38 mouse cellular contexts compared by ENCODE assay signal in genomic region chr2:86460434-86460833, GRCm38 (mm10). TPM values are rescaled to one million over a fixed set of nuclear protein-coding genes. Genes with fewer than 3 reads are reported as not detected.
"Had no signal": no experiment of that assay in that cellular context is flagged by ENCODE, and none has a peak within 500 bp of the region (broad histone marks: within the 10 kb centered on the region; RNA-seq: fewer than 3 reads in every experiment).

No protein-coding gene starts in this region.

- DNase-seq: cerebellum, postnatal 10 days; cerebellum, postnatal 14 days; cerebellum, postnatal 25 days; cerebellum, postnatal 36 days; embryo, embryonic 11 days; forebrain, postnatal 0 days; gastrocnemius, adult 2 months; gastrocnemius, postnatal 10 days; gastrocnemius, postnatal 14 days; gastrocnemius, postnatal 25 days; gastrocnemius, postnatal 36 days; heart, adult 18-20 months; heart, adult 2 months had no signal

- H3K9ac ChIP-seq: embryonic facial prominence, embryonic 12.5 days; embryonic facial prominence, embryonic 13.5 days; embryonic facial prominence, embryonic 15.5 days; forebrain, embryonic 12.5 days; forebrain, embryonic 13.5 days; forebrain, embryonic 15.5 days; forebrain, postnatal 0 days had no signal

- H3K27ac ChIP-seq: embryonic facial prominence, embryonic 10.5 days; embryonic facial prominence, embryonic 12.5 days; embryonic facial prominence, embryonic 13.5 days; embryonic facial prominence, embryonic 15.5 days; forebrain, embryonic 10.5 days; forebrain, embryonic 12.5 days; forebrain, embryonic 13.5 days; forebrain, embryonic 15.5 days; gastrocnemius, adult 2 months; heart, adult 2 months; heart, embryonic 10.5 days had no signal

- H3K27me3 ChIP-seq: embryonic facial prominence, embryonic 12.5 days; embryonic facial prominence, embryonic 13.5 days; embryonic facial prominence, embryonic 15.5 days; forebrain, embryonic 12.5 days; forebrain, embryonic 13.5 days; forebrain, embryonic 15.5 days had no signal

- H3K4me3 ChIP-seq: embryonic facial prominence, embryonic 10.5 days; embryonic facial prominence, embryonic 12.5 days; embryonic facial prominence, embryonic 13.5 days; embryonic facial prominence, embryonic 15.5 days; erythroblast, embryonic 14.5 days; forebrain, embryonic 10.5 days; forebrain, embryonic 12.5 days; forebrain, embryonic 13.5 days; forebrain, embryonic 15.5 days; gastrocnemius, adult 2 months; heart, adult 2 months; heart, embryonic 10.5 days had no signal

- H3K4me1 ChIP-seq: embryonic facial prominence, embryonic 10.5 days; embryonic facial prominence, embryonic 12.5 days; embryonic facial prominence, embryonic 13.5 days; embryonic facial prominence, embryonic 15.5 days; forebrain, embryonic 10.5 days; forebrain, embryonic 12.5 days; forebrain, embryonic 13.5 days; forebrain, embryonic 15.5 days; heart, embryonic 10.5 days had no signal

- H3K9me3 ChIP-seq: embryonic facial prominence, embryonic 10.5 days; embryonic facial prominence, embryonic 12.5 days; embryonic facial prominence, embryonic 13.5 days; embryonic facial prominence, embryonic 15.5 days; forebrain, embryonic 10.5 days; forebrain, embryonic 12.5 days; forebrain, embryonic 13.5 days; forebrain, embryonic 15.5 days; heart, embryonic 10.5 days had no signal

- H3K36me3 ChIP-seq: embryonic facial prominence, embryonic 10.5 days; embryonic facial prominence, embryonic 12.5 days; embryonic facial prominence, embryonic 13.5 days; embryonic facial prominence, embryonic 15.5 days; forebrain, embryonic 10.5 days; forebrain, embryonic 12.5 days; forebrain, embryonic 15.5 days; heart, embryonic 10.5 days had no signal

RNA-seq across cellular contexts. Expression of gene Olfr1066, which starts 4.4 kb away (rescaled TPM):
- total RNA-seq: common myeloid progenitor, adult 5-6 weeks; forebrain, postnatal 0 days; gastrocnemius, adult 18-20 months; gastrocnemius, adult 2 months; gastrocnemius, adult 8-10 months; gastrocnemius, postnatal 10 days; gastrocnemius, postnatal 14 days; gastrocnemius, postnatal 25 days; gastrocnemius, postnatal 36 days; gastrocnemius, postnatal 4 days; granulocyte monocyte progenitor cell, adult 5-6 weeks; heart, adult 18-20 months; heart, adult 2 months; heart, adult 8-10 months had no signal
- polyA plus RNA-seq: cortical plate, adult 2 months; embryonic facial prominence, embryonic 10.5 days; embryonic facial prominence, embryonic 11.5 days; embryonic facial prominence, embryonic 12.5 days; embryonic facial prominence, embryonic 13.5 days; embryonic facial prominence, embryonic 14.5 days; embryonic facial prominence, embryonic 15.5 days; erythroblast, embryonic 14.5 days; forebrain, embryonic 10.5 days; forebrain, embryonic 11.5 days; forebrain, embryonic 12.5 days; forebrain, embryonic 13.5 days; forebrain, embryonic 14.5 days; forebrain, embryonic 15.5 days; forebrain, embryonic 16.5 days; forebrain, postnatal 0 days; frontal cortex, adult 2 months; gonadal fat pad, adult 2 months; heart, adult 2 months; heart, embryonic 10.5 days; heart, embryonic 11.5 days had no signal

RNA-seq across cellular contexts. Expression of gene Olfr1065, which starts 10.0 kb away (rescaled TPM):
- total RNA-seq: common myeloid progenitor, adult 5-6 weeks; forebrain, postnatal 0 days; gastrocnemius, adult 18-20 months; gastrocnemius, adult 2 months; gastrocnemius, adult 8-10 months; gastrocnemius, postnatal 10 days; gastrocnemius, postnatal 14 days; gastrocnemius, postnatal 25 days; gastrocnemius, postnatal 36 days; gastrocnemius, postnatal 4 days; granulocyte monocyte progenitor cell, adult 5-6 weeks; heart, adult 18-20 months; heart, adult 2 months; heart, adult 8-10 months had no signal
- polyA plus RNA-seq: cortical plate, adult 2 months; embryonic facial prominence, embryonic 10.5 days; embryonic facial prominence, embryonic 11.5 days; embryonic facial prominence, embryonic 12.5 days; embryonic facial prominence, embryonic 13.5 days; erythroblast, embryonic 14.5 days; forebrain, embryonic 10.5 days; forebrain, embryonic 11.5 days; forebrain, embryonic 12.5 days; forebrain, embryonic 13.5 days; forebrain, embryonic 14.5 days; forebrain, embryonic 15.5 days; forebrain, embryonic 16.5 days; forebrain, postnatal 0 days; frontal cortex, adult 2 months; gonadal fat pad, adult 2 months; heart, adult 2 months; heart, embryonic 10.5 days; heart, embryonic 11.5 days had no signal

RNA-seq across cellular contexts. Expression of gene Olfr228, which starts 26.8 kb away (rescaled TPM):
- total RNA-seq: common myeloid progenitor, adult 5-6 weeks; forebrain, postnatal 0 days; gastrocnemius, adult 18-20 months; gastrocnemius, adult 2 months; gastrocnemius, adult 8-10 months; gastrocnemius, postnatal 10 days; gastrocnemius, postnatal 14 days; gastrocnemius, postnatal 25 days; gastrocnemius, postnatal 36 days; gastrocnemius, postnatal 4 days; granulocyte monocyte progenitor cell, adult 5-6 weeks; heart, adult 18-20 months; heart, adult 2 months; heart, adult 8-10 months had no signal
- polyA plus RNA-seq: cortical plate, adult 2 months; embryonic facial prominence, embryonic 10.5 days; embryonic facial prominence, embryonic 11.5 days; embryonic facial prominence, embryonic 12.5 days; embryonic facial prominence, embryonic 13.5 days; erythroblast, embryonic 14.5 days; forebrain, embryonic 10.5 days; forebrain, embryonic 11.5 days; forebrain, embryonic 12.5 days; forebrain, embryonic 13.5 days; forebrain, embryonic 14.5 days; forebrain, embryonic 15.5 days; forebrain, embryonic 16.5 days; forebrain, postnatal 0 days; frontal cortex, adult 2 months; gonadal fat pad, adult 2 months; heart, adult 2 months; heart, embryonic 10.5 days; heart, embryonic 11.5 days had no signal

RNA-seq across cellular contexts. Expression of gene Olfr1062, which starts 33.9 kb away (rescaled TPM):
- total RNA-seq: common myeloid progenitor, adult 5-6 weeks; forebrain, postnatal 0 days; gastrocnemius, adult 18-20 months; gastrocnemius, adult 2 months; gastrocnemius, adult 8-10 months; gastrocnemius, postnatal 10 days; gastrocnemius, postnatal 14 days; gastrocnemius, postnatal 25 days; gastrocnemius, postnatal 36 days; gastrocnemius, postnatal 4 days; granulocyte monocyte progenitor cell, adult 5-6 weeks; heart, adult 18-20 months; heart, adult 2 months; heart, adult 8-10 months had no signal
- polyA plus RNA-seq: cortical plate, adult 2 months; embryonic facial prominence, embryonic 10.5 days; embryonic facial prominence, embryonic 11.5 days; embryonic facial prominence, embryonic 12.5 days; embryonic facial prominence, embryonic 13.5 days; embryonic facial prominence, embryonic 14.5 days; erythroblast, embryonic 14.5 days; forebrain, embryonic 10.5 days; forebrain, embryonic 11.5 days; forebrain, embryonic 12.5 days; forebrain, embryonic 13.5 days; forebrain, embryonic 14.5 days; forebrain, embryonic 15.5 days; forebrain, embryonic 16.5 days; forebrain, postnatal 0 days; frontal cortex, adult 2 months; gonadal fat pad, adult 2 months; heart, adult 2 months; heart, embryonic 10.5 days; heart, embryonic 11.5 days had no signal

RNA-seq across cellular contexts. Expression of gene Olfr1061, which starts 46.6 kb away (rescaled TPM):
- total RNA-seq: common myeloid progenitor, adult 5-6 weeks; forebrain, postnatal 0 days; gastrocnemius, adult 18-20 months; gastrocnemius, adult 2 months; gastrocnemius, adult 8-10 months; gastrocnemius, postnatal 10 days; gastrocnemius, postnatal 14 days; gastrocnemius, postnatal 25 days; gastrocnemius, postnatal 36 days; gastrocnemius, postnatal 4 days; granulocyte monocyte progenitor cell, adult 5-6 weeks; heart, adult 18-20 months; heart, adult 2 months; heart, adult 8-10 months had no signal
- polyA plus RNA-seq: cortical plate, adult 2 months; embryonic facial prominence, embryonic 10.5 days; embryonic facial prominence, embryonic 11.5 days; embryonic facial prominence, embryonic 12.5 days; embryonic facial prominence, embryonic 13.5 days; embryonic facial prominence, embryonic 14.5 days; embryonic facial prominence, embryonic 15.5 days; erythroblast, embryonic 14.5 days; forebrain, embryonic 10.5 days; forebrain, embryonic 11.5 days; forebrain, embryonic 12.5 days; forebrain, embryonic 13.5 days; forebrain, embryonic 14.5 days; forebrain, embryonic 15.5 days; forebrain, embryonic 16.5 days; forebrain, postnatal 0 days; frontal cortex, adult 2 months; gonadal fat pad, adult 2 months; heart, adult 2 months; heart, embryonic 10.5 days; heart, embryonic 11.5 days had no signal
